Mouse (Mus musculus) ES-E14 (cell line): ENCODE measurements around the gene Tenm3. TPM values are rescaled to one million over a fixed set of nuclear protein-coding genes. Genes with fewer than 3 reads are reported as not detected.

Experiments
- DNase-seq: peaks from one replicate; pipeline ENCODE4 v3.0.0-alpha.2; 2013; ENCODE audit warnings: low read depth, low spot score
- H3K27ac ChIP-seq: 2 replicates; pipeline ENCODE4 v1.5.1; 2012; ENCODE audit warnings: low read depth, mild to moderate bottlenecking, low read length, moderate library complexity, mixed read lengths; ENCODE audit not compliant: poor library complexity, insufficient read depth, severe bottlenecking
- H3K36me3 ChIP-seq: 2 replicates; pipeline ENCODE4 v1.6.1; 2012; ENCODE audit warnings: mild to moderate bottlenecking, low read length, moderate library complexity, mixed read lengths; ENCODE audit not compliant: control insufficient read depth, poor library complexity, insufficient read depth, severe bottlenecking
- H3K4me1 ChIP-seq, 2 experiments: fragments of 150-350 bp in 1 of 2; sonication (generic) in 1 of 2; 2 replicates each; pipeline ENCODE4 v1.6.1; 2012; ENCODE audit warnings: low read length in 2 of 2, mild to moderate bottlenecking in 1 of 2, mixed read lengths in 1 of 2; ENCODE audit not compliant: control insufficient read depth in 2 of 2, insufficient read depth in 2 of 2, poor library complexity in 1 of 2
- H3K4me3 ChIP-seq, 2 experiments: fragments of 150-350 bp in 1 of 2; sonication (generic) in 1 of 2; 2 replicates each; pipeline ENCODE4 v1.5.1; 2012; ENCODE audit warnings: low read length in 2 of 2, low read depth in 1 of 2, mild to moderate bottlenecking in 1 of 2, mixed read lengths in 1 of 2; ENCODE audit not compliant: insufficient read depth in 1 of 2, poor library complexity in 1 of 2, severe bottlenecking in 1 of 2
- H3K9ac ChIP-seq: 2 replicates; pipeline ENCODE4 v1.6.1; 2012; ENCODE audit warnings: low read depth, mild to moderate bottlenecking, low read length, mixed read lengths; ENCODE audit not compliant: poor library complexity, insufficient read depth, severe bottlenecking
- H3K9me3 ChIP-seq: fragments of 150-350 bp; sonication (generic); 2 replicates; pipeline ENCODE4 v1.6.1; 2012; ENCODE audit warnings: low read depth, mild to moderate bottlenecking, low read length; ENCODE audit not compliant: control insufficient read depth, insufficient read depth
- CHD2 ChIP-seq: IDR thresholded peaks from 2 replicates; pipeline ENCODE4 v1.6.1; 2014; ENCODE audit warnings: mild to moderate bottlenecking, low read depth, low read length, inconsistent platforms
- HCFC1 ChIP-seq: IDR thresholded peaks from 2 replicates; pipeline ENCODE4 v1.6.1; 2012; ENCODE audit warnings: low read length, inconsistent platforms, borderline replicate concordance; ENCODE audit not compliant: insufficient read depth
- MAFK ChIP-seq: IDR thresholded peaks from 2 replicates; pipeline ENCODE4 v1.6.1; 2014; ENCODE audit warnings: mild to moderate bottlenecking, low read depth, low read length, inconsistent platforms; ENCODE audit not compliant: insufficient read depth
- ZC3H11A ChIP-seq: IDR thresholded peaks from 2 replicates; pipeline ENCODE4 v1.6.1; 2012; ENCODE audit warnings: low read depth, mild to moderate bottlenecking, inconsistent platforms, low read length, borderline replicate concordance
- ZNF384 ChIP-seq: IDR thresholded peaks from 2 replicates; pipeline ENCODE4 v1.6.1; 2012; ENCODE audit warnings: low read depth, low read length, inconsistent platforms
- in situ Hi-C, 2 experiments: fragments of 600-800 bp; cut with MboI; formaldehyde crosslinking; loops; one replicate each; pipeline ENCODE4 v1.15.1; 2025; ENCODE audit warnings: low sequenced_read_pairs in 2 of 2, inconsistent platforms in 1 of 2; ENCODE audit not compliant: unreplicated experiment in 2 of 2
- total RNA-seq: library from RNA; depleted of rRNA; stranded (reverse); fragments of 300-350 nt; gene quantifications from 2 replicates; pipeline ENCODE4 v1.2.3, GENCODE M21; 2012

The Tenm3 gene
- total RNA-seq, 1 experiment: 33.5 TPM

- no peak for TF ChIP-seq HCFC1
- no peak for TF ChIP-seq ZNF384
- TF ChIP-seq CHD2: no peak
- no peak for TF ChIP-seq MAFK
- Histone ChIP-seq H3K4me3 (no peak overlapping the region), H3K27ac (no peak overlapping the region), H3K36me3 (no peaks in the 10 kb centered on the region), H3K9me3 (no peaks in the 10 kb centered on the region), H3K9ac (no peak overlapping the region), H3K4me1 (no peaks in the 10 kb centered on the region)
- in situ Hi-C loops: no loop called here
- DNase-seq: no peak
Measured at GRCm38 (mm10) chr8:48797955-48798359, 45.8 kb downstream of the Tenm3 start.

GRCm38 (mm10) chr8:48794285-48794684, 49.5 kb downstream of the Tenm3 start:
- no peaks in the 10 kb centered on the region for H3K4me1 ChIP-seq
- DNase-seq: no peak
- H3K27ac ChIP-seq: no peak overlapping the region
- H3K9me3 ChIP-seq: no peaks in the 10 kb centered on the region
- in situ Hi-C loops: no loop called here
- no peaks in the 10 kb centered on the region for H3K36me3 ChIP-seq
- H3K4me3 ChIP-seq: no peak overlapping the region
- TF ChIP-seq MAFK (no peak), ZC3H11A (no peak), HCFC1 (no peak), CHD2 (no peak), ZNF384 (no peak)
- H3K9ac ChIP-seq: no peak overlapping the region

GRCm38 (mm10) chr8:48793729-48794128, 50.0 kb downstream of the Tenm3 start:
- Histone ChIP-seq H3K9ac (no peak overlapping the region), H3K4me1 (no peaks in the 10 kb centered on the region), H3K4me3 (no peak overlapping the region), H3K36me3 (no peaks in the 10 kb centered on the region), H3K27ac (no peak overlapping the region), H3K9me3 (no peaks in the 10 kb centered on the region)
- no peak for DNase-seq
- TF ChIP-seq ZC3H11A (no peak), CHD2 (no peak), HCFC1 (no peak), MAFK (no peak), ZNF384 (no peak)
- in situ Hi-C loops: no loop called here

- no peaks in the 10 kb centered on the region for H3K9me3 ChIP-seq
- H3K4me1 ChIP-seq: no peaks in the 10 kb centered on the region
- no peak for DNase-seq
- H3K4me3 ChIP-seq: no peak overlapping the region
- H3K27ac ChIP-seq: no peak overlapping the region
- no peak for TF ChIP-seq ZNF384
- TF ChIP-seq MAFK: no peak
- no peak for TF ChIP-seq CHD2
- no peak for TF ChIP-seq HCFC1
- no peak for TF ChIP-seq ZC3H11A
- in situ Hi-C loops: no loop called here
- H3K9ac ChIP-seq: no peak overlapping the region
- H3K36me3 ChIP-seq: no peaks in the 10 kb centered on the region
Measured at GRCm38 (mm10) chr8:48792587-48793326, 51.0 kb downstream of the Tenm3 start.

GRCm38 (mm10) chr8:48783308-48783707, 60.4 kb downstream of the Tenm3 start:
- in situ Hi-C loops: no loop called here
- Histone ChIP-seq H3K36me3 (no peaks in the 10 kb centered on the region), H3K4me3 (no peak overlapping the region), H3K4me1 (no peaks in the 10 kb centered on the region), H3K9ac (no peak overlapping the region), H3K9me3 (no peaks in the 10 kb centered on the region), H3K27ac (no peak overlapping the region)
- no peak for DNase-seq
- TF ChIP-seq ZNF384 (no peak), ZC3H11A (no peak), CHD2 (no peak), HCFC1 (no peak), MAFK (no peak)
